Mouse (Mus musculus): Measurements from ENCODE around the gene Tph2.

GRCm38 (mm10) chr10:115191214-115191613 lies 6.4 kb upstream of the Tph2 start:
- TF ChIP-seq CTCF (IDR thresholded peaks at IDR 0.05; ENCODE audit: borderline replicate concordance, insufficient read depth, low read depth, low read length), result no peak
- TF ChIP-seq POLR2A (IDR thresholded peaks at IDR 0.05; ENCODE audit: borderline replicate concordance, insufficient read depth, low read length), result no peak
